Mouse (Mus musculus): Measurements from ENCODE around the gene Ptk6. TPM values are rescaled to one million over a fixed set of nuclear protein-coding genes. Genes with fewer than 3 reads are reported as not detected.

Gene Ptk6
- total and polyA plus RNA-seq, 3 experiments: 0.05 to 0.17 (median 0.09) TPM

DNA sequence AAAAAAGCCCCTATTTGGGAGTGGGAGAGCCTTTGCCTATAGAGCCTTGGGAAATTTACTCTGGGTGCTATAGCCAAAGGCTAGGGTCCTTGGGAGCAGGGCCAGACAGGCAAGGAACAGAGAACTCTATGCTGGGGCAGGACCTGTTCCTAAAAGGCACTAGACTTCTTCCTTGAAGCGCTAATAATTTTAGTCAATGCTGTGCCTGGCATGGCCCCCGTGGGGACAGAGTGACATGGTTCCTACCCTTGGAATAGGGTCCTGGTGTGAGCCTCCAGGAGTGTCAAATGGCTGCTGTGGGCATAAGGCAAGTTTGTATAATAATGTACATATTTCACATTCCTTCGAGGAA, 39.7 kb upstream of the Ptk6 start:
- peaks cover 25 to 35% of the 10 kb centered on the region in 2 experiments for H3K36me3 ChIP-seq (replicated peaks in 1 of 2; ENCODE audit: control insufficient read depth in 1 of 2, insufficient read depth in 1 of 2, low read length in 1 of 2)
- no peak for DNase-seq (ENCODE audit: extremely low read depth)
- peaks cover 8% of the 10 kb centered on the region for H3K79me2 ChIP-seq (replicated peaks; ENCODE audit: control insufficient read depth, extremely low read depth, insufficient read depth, poor library complexity, severe bottlenecking)
- H3K4me3 ChIP-seq (replicated peaks in 1 of 3; ENCODE audit: low read depth in 2 of 3, low read length in 2 of 3, poor library complexity in 1 of 3): peak overlapping the region in 2 of 3 experiments; percentile 35 to 74
- TF ChIP-seq JUND (conservative IDR thresholded peaks at IDR 0.05; ENCODE audit: low read depth, low read length) (no peak), MEF2A (IDR thresholded peaks at IDR 0.05; ENCODE audit: borderline replicate concordance, low read depth, low read length) (0 out of 2 replicates have a peak, but pooled peaks have one; percentile 11)
- peaks cover 4% of the 10 kb centered on the region for H3K9me3 ChIP-seq (replicated peaks; ENCODE audit: low read length)
- H3K27me3 ChIP-seq (replicated peaks): no peaks in the 10 kb centered on the region
- dilution Hi-C loops (cut with MboI; ENCODE audit: extremely low pct_ligation_motif_present, extremely low pct_unique_long_range_greater_than_20kb, low sequenced_read_pairs): no loop called here
- peaks cover 39 to 64% of the 10 kb centered on the region in 2 experiments for H3K4me1 ChIP-seq (ENCODE audit: control insufficient read depth in 1 of 2, insufficient read depth in 2 of 2)
- H3K9ac ChIP-seq (ENCODE audit: insufficient read depth, low read depth): peak overlapping the region; percentile 90
- H3K27ac ChIP-seq (ENCODE audit: insufficient read depth, low read depth): no peak overlapping the region
- peak overlapping the region; percentile 91 for H3K4me2 ChIP-seq (ENCODE audit: insufficient read depth, low read depth, poor library complexity, severe bottlenecking)
- in situ Hi-C loops (cut with MboI; ENCODE audit: low pct_ligation_motif_present, low pct_unique_long_range_greater_than_20kb, low sequenced_read_pairs): no loop called here

DNA sequence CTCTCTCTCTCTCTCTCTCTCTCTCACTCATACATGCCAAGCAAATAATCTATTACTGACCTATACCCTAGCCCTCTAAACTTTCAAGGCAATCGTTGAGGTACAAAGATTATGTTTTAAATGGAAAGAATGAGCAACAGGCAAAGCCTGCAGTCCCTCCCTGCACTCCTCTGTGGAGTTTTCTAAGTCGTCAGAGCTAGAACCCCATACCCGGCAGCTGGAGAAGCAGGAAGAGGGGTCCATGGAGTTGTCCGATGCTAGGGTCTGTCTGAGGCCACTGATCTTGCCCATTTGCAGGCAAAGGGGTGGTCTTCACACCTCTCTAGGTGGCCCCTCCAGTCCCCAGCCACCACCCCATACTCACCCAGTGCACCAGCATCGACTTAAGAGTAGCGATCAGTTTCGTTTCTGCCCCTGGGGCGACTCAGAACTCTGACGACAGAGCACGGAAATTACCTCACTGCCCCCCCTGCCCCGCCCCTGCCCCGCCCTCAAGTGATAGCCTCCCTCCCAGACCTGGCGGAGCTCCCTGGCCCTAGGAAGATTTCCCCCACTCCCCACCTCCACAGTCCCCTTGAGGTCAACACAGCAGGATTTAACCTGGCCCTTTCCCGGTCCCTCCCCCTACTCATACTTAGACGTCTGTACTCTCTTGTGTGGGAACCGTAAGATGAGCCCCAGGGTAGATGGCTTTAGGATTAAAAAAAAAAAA, 39.2 kb upstream of the Ptk6 start, which contains the start of gene Helz2:
TSS of gene Helz2 (minus strand) at position 426 of the 712 bp plus-strand sequence.
- dilution Hi-C loops (cut with MboI; ENCODE audit: extremely low pct_ligation_motif_present, extremely low pct_unique_long_range_greater_than_20kb, low sequenced_read_pairs): no loop called here
- H3K36me3 ChIP-seq (replicated peaks in 1 of 2; ENCODE audit: control insufficient read depth in 1 of 2, insufficient read depth in 1 of 2, low read length in 1 of 2): peaks cover 29 to 40% of the 10 kb centered on the region in 2 experiments
- peak within 1 kb of the TSS; percentile 92 for H3K4me2 ChIP-seq (ENCODE audit: insufficient read depth, low read depth, poor library complexity, severe bottlenecking)
- peak within 1 kb of the TSS; percentile 74 to 95 (median 81) for H3K4me3 ChIP-seq (replicated peaks in 1 of 3; ENCODE audit: low read depth in 2 of 3, low read length in 2 of 3, poor library complexity in 1 of 3)
- peaks cover 8% of the 10 kb centered on the region for H3K79me2 ChIP-seq (replicated peaks; ENCODE audit: control insufficient read depth, extremely low read depth, insufficient read depth, poor library complexity, severe bottlenecking)
- H3K27ac ChIP-seq (ENCODE audit: insufficient read depth, low read depth): 0 out of 2 replicates have a peak within 1 kb of the TSS, but pooled peaks have one; percentile 25
- no peaks in the 10 kb centered on the region for H3K27me3 ChIP-seq (replicated peaks)
- H3K9ac ChIP-seq (ENCODE audit: insufficient read depth, low read depth): peak within 1 kb of the TSS; percentile 90
- H3K9me3 ChIP-seq (replicated peaks; ENCODE audit: low read length): peaks cover 4% of the 10 kb centered on the region
- H3K4me1 ChIP-seq (ENCODE audit: control insufficient read depth in 1 of 2, insufficient read depth in 2 of 2): peaks cover 39 to 67% of the 10 kb centered on the region in 2 experiments
- in situ Hi-C loops (cut with MboI; ENCODE audit: low pct_ligation_motif_present, low pct_unique_long_range_greater_than_20kb, low sequenced_read_pairs): no loop called here
- DNase-seq (ENCODE audit: extremely low read depth): peak; percentile 75
- TF ChIP-seq HCFC1 (IDR thresholded peaks at IDR 0.05; ENCODE audit: low read depth, low read length) (peak; percentile 11; the same call in 1 of the 2 replicates), ZNF384 (IDR thresholded peaks at IDR 0.05; ENCODE audit: low read depth, low read length) (peak; percentile 75), TCF12 (IDR thresholded peaks at IDR 0.05; ENCODE audit: low read depth, low read length) (peak; percentile 64), CHD2 (IDR thresholded peaks at IDR 0.05; ENCODE audit: low read length) (peak; percentile 38; the same call in 1 of the 2 replicates), TBP (conservative IDR thresholded peaks at IDR 0.05; ENCODE audit: low read depth, low read length) (peak; percentile 59; the same call in 1 of the 2 replicates), JUND (conservative IDR thresholded peaks at IDR 0.05; ENCODE audit: low read depth, low read length) (no peak), POLR2AphosphoS2 (IDR thresholded peaks at IDR 0.05; ENCODE audit: low read depth, low read length) (peak; percentile 69; the same call in 1 of the 2 replicates), NELFE (IDR thresholded peaks at IDR 0.05; ENCODE audit: low read depth, low read length) (peak; percentile 78), ZMIZ1 (IDR thresholded peaks at IDR 0.05; ENCODE audit: low read depth, low read length) (peak; percentile 66; the same call in 1 of the 2 replicates), SIN3A (IDR thresholded peaks at IDR 0.05; ENCODE audit: low read length) (0 out of 2 replicates have a peak, but pooled peaks have one; percentile 27), POLR2A (IDR thresholded peaks at IDR 0.05; ENCODE audit: low read depth, low read length) (peak; percentile 89), IRF4 (IDR thresholded peaks at IDR 0.05; ENCODE audit: low read depth, low read length) (peak; percentile 45; the same call in 1 of the 2 replicates), MAFK (IDR thresholded peaks at IDR 0.05; ENCODE audit: insufficient replicate concordance, low read length) (no peak), MYC (IDR thresholded peaks at IDR 0.05; ENCODE audit: low read depth, low read length) (no peak)

Data from CH12.LX (cell line).